Mouse (Mus musculus) spleen, adult 2 months (tissue): ENCODE data around the gene Efna3. TPM values are rescaled to one million over a fixed set of nuclear protein-coding genes. Genes with fewer than 3 reads are reported as not detected.

Experiments
- DNase-seq, 2 experiments: peaks; one replicate each; pipeline versions ENCODE4 v3.0.0 to v3.0.0-alpha.2; 2012 to 2021; ENCODE audit warnings: low spot score in 2 of 2, low read depth in 1 of 2
- H3K27ac ChIP-seq: fragments of 200-500 bp; 2 replicates; pipeline ENCODE4 v1.5.1; 2012; ENCODE audit warnings: low read length, inconsistent platforms; ENCODE audit not compliant: insufficient read depth
- H3K27me3 ChIP-seq: fragments of 200-500 bp; 2 replicates; pipeline ENCODE4 v1.6.1; 2012; ENCODE audit warnings: mild to moderate bottlenecking, moderate library complexity, low read length, inconsistent platforms; ENCODE audit not compliant: control insufficient read depth, insufficient read depth
- H3K36me3 ChIP-seq: fragments of 200-500 bp; 2 replicates; pipeline ENCODE4 v1.6.1; 2012; ENCODE audit warnings: mild to moderate bottlenecking, low read length, inconsistent platforms; ENCODE audit not compliant: control insufficient read depth, insufficient read depth
- H3K4me1 ChIP-seq: fragments of 200-500 bp; 2 replicates; pipeline ENCODE4 v1.6.1; 2011; ENCODE audit warnings: inconsistent platforms; ENCODE audit not compliant: control insufficient read depth, insufficient read depth, insufficient read length
- H3K4me3 ChIP-seq: fragments of 200-500 bp; 2 replicates; pipeline ENCODE4 v1.5.1; 2011; ENCODE audit warnings: mild to moderate bottlenecking, inconsistent platforms; ENCODE audit not compliant: insufficient read depth, insufficient read length; ENCODE audit errors: extremely low read depth
- CTCF ChIP-seq: fragments of 200-500 bp; IDR thresholded peaks from 2 replicates; pipeline ENCODE4 v1.5.1; 2011; ENCODE audit warnings: mild to moderate bottlenecking, inconsistent platforms; ENCODE audit not compliant: insufficient read depth, insufficient read length, insufficient replicate concordance; ENCODE audit errors: extremely low read depth
- POLR2A ChIP-seq: fragments of 200-500 bp; IDR thresholded peaks from 2 replicates; pipeline ENCODE4 v1.6.1; 2011; ENCODE audit warnings: low read depth, low read length, inconsistent platforms
- WGBS: fragments of 180-500 bp; shearing (Covaris S2); methylation state at CpG from one replicate; pipeline ENCODE4 v1.1.7; 2018; 5-methylcytosine and 5-hydroxymethylcytosine counted together
- polyA plus RNA-seq: library from polyadenylated mRNA; depleted of rRNA; stranded (reverse); fragments of >200 nt; gene quantifications from 2 replicates; pipeline ENCODE4 v1.2.3, GENCODE M21; 2012

Gene Efna3
- polyA plus RNA-seq, 1 experiment, result not detected

DNA sequence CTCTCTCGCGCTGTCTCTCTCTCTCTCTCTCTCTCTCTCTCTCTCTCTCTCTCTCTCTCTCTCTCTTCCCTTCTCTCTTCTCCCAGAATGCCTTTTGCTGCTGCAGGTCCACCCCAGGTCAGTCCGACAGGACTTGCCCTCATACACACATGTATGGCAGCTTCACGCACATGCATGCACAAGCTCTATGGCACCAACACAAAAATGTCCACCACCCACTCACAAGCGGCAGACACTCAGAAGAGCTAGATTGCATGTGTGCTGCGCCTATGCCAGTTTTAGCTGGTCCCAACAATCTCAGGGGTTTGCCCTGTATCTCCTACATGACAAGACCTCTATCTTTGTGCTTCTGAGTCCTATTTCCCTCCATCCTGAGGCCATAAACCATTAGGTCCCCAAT, 5.5 kb downstream of the Efna3 start:
- peaks cover 31% of the 10 kb centered on the region for H3K27me3 ChIP-seq
- H3K4me3 ChIP-seq, result no peak overlapping the region
- TF ChIP-seq CTCF (no peak), POLR2A (no peak)
- peaks cover 27% of the 10 kb centered on the region for H3K4me1 ChIP-seq
- WGBS, result 75% methylated on average over 5 of the region's 6 CpGs
- no peak overlapping the region for H3K27ac ChIP-seq
- no peak for DNase-seq
- no peaks in the 10 kb centered on the region for H3K36me3 ChIP-seq

- Histone ChIP-seq H3K4me1 (peaks cover 26% of the 10 kb centered on the region), H3K27ac (no peak overlapping the region), H3K36me3 (no peaks in the 10 kb centered on the region), H3K27me3 (peaks cover 31% of the 10 kb centered on the region), H3K4me3 (no peak overlapping the region)
- WGBS, result 1% methylated on average over 4 of the region's 4 CpGs
- TF ChIP-seq POLR2A (no peak), CTCF (peak; percentile 80; the same call in 1 of the 2 replicates)
- DNase-seq, result peak in 1 of 2 experiments; percentile 74
These were observed 5.9 kb downstream of the Efna3 start for GRCm38 (mm10) chr3:89316833-89317232.

- peaks cover 21% of the 10 kb centered on the region for H3K4me1 ChIP-seq
- WGBS, result 16% methylated on average over 40 of the region's 40 CpGs
- H3K4me3 ChIP-seq, result no peak overlapping the region
- no peak for DNase-seq
- no peak overlapping the region for H3K27ac ChIP-seq
- no peaks in the 10 kb centered on the region for H3K36me3 ChIP-seq
- peaks cover 25% of the 10 kb centered on the region for H3K27me3 ChIP-seq
- no peak for TF ChIP-seq POLR2A
- no peak for TF ChIP-seq CTCF
These were observed 6.6 kb downstream of the Efna3 start for GRCm38 (mm10) chr3:89315930-89316831.

- H3K4me1 ChIP-seq, result peaks cover 13% of the 10 kb centered on the region
- H3K27me3 ChIP-seq, result peaks cover 17% of the 10 kb centered on the region
- DNase-seq, result peak in 1 of 2 experiments; percentile 51
- TF ChIP-seq POLR2A (no peak), CTCF (peak; percentile 94)
- 8% methylated on average over 26 of the region's 26 CpGs for WGBS
- no peak overlapping the region for H3K4me3 ChIP-seq
- no peak overlapping the region for H3K27ac ChIP-seq
- no peaks in the 10 kb centered on the region for H3K36me3 ChIP-seq
These were observed 7.4 kb downstream of the Efna3 start for GRCm38 (mm10) chr3:89315195-89315929.

DNA sequence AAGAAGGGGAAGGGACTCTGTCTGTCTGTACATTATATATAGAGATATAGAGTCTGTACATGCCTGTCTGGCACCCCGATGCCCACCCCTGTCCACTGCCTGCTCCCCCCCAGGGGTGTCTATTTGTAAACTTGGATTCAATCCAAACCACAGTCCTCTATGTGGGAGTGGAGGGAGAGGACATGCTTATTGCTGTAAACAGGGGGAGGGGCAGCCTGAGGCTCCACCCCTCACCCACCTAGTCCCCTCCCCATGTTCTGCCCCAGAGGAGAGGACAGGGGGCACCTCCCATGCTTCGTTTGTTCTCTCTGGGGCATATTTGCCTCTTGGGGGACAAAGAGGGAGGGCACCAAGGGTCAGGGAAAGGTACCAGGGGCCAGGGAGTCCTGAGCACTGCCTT, 8.0 kb downstream of the Efna3 start:
- no peak for TF ChIP-seq CTCF
- 50% methylated on average over 2 of the region's 2 CpGs for WGBS
- Histone ChIP-seq H3K4me3 (no peak overlapping the region), H3K27ac (no peak overlapping the region), H3K36me3 (no peaks in the 10 kb centered on the region), H3K27me3 (peaks cover 12% of the 10 kb centered on the region), H3K4me1 (peaks cover 12% of the 10 kb centered on the region)
- no peak for DNase-seq

- Histone ChIP-seq H3K36me3 (no peaks in the 10 kb centered on the region), H3K27ac (no peak overlapping the region), H3K4me3 (no peak overlapping the region), H3K4me1 (peaks cover 8% of the 10 kb centered on the region), H3K27me3 (peaks cover 8% of the 10 kb centered on the region)
- TF ChIP-seq CTCF, result no peak
- no peak for TF ChIP-seq POLR2A
- DNase-seq, result no peak
- 63% methylated on average over 5 of the region's 5 CpGs for WGBS
These were observed 8.4 kb downstream of the Efna3 start for GRCm38 (mm10) chr3:89314340-89314739.
